Mouse (Mus musculus): ENCODE results near the gene Tenm4. TPM values are rescaled to one million over a fixed set of nuclear protein-coding genes. Genes with fewer than 3 reads are reported as not detected.

Tenm4 gene
- polyA plus RNA-seq, 1 experiment from 2014 or later: 9.2 TPM

- no peaks in the 10 kb centered on the region for H3K9me3 ChIP-seq (ENCODE audit: control insufficient read depth, low read length)
- ATAC-seq (ENCODE audit: insufficient number of reproducible peaks, insufficient read depth, low FRiP score, low read depth): no peak
- WGBS: 82% methylated on average over 11 of the region's 11 CpGs
- no peak overlapping the region for H3K4me3 ChIP-seq (ENCODE audit: control insufficient read depth in 1 of 2, insufficient read depth in 1 of 2, low read depth in 1 of 2, low read length in 2 of 2)
- no peak overlapping the region for H3K27ac ChIP-seq (replicated peaks in 1 of 2; ENCODE audit: control insufficient read depth in 1 of 2, insufficient read depth in 1 of 2, low read depth in 2 of 2, low read length in 2 of 2)
- no peak overlapping the region for H3K4me2 ChIP-seq (ENCODE audit: low read length)
- no peaks in the 10 kb centered on the region for H3K36me3 ChIP-seq (ENCODE audit: control insufficient read depth, insufficient read depth, low read length)
- H3K4me1 ChIP-seq (ENCODE audit: control insufficient read depth in 2 of 2, insufficient read depth in 2 of 2, low read length in 2 of 2): no peaks in the 10 kb centered on the region
- H3K27me3 ChIP-seq (ENCODE audit: control insufficient read depth, insufficient read depth, low read length): no peaks in the 10 kb centered on the region
- H3K9ac ChIP-seq (ENCODE audit: low read length): no peak overlapping the region
Measured at GRCm38 (mm10) chr7:96278378-96278777, 107.3 kb downstream of the Tenm4 start.

- H3K27me3 ChIP-seq (ENCODE audit: control insufficient read depth, insufficient read depth, low read length): no peaks in the 10 kb centered on the region
Measured at GRCm38 (mm10) chr7:96280795-96281194, 109.7 kb downstream of the Tenm4 start.

GRCm38 (mm10) chr7:96290576-96290975 is 119.5 kb downstream of the Tenm4 start:
- no peaks in the 10 kb centered on the region for H3K4me1 ChIP-seq (ENCODE audit: control insufficient read depth in 2 of 2, insufficient read depth in 2 of 2, low read length in 2 of 2)
- H3K9ac ChIP-seq (ENCODE audit: low read length): no peak overlapping the region
- H3K9me3 ChIP-seq (ENCODE audit: control insufficient read depth, low read length): no peaks in the 10 kb centered on the region
- 80% methylated on average over 2 of the region's 2 CpGs for WGBS
- H3K4me2 ChIP-seq (ENCODE audit: low read length): no peak overlapping the region
- no peaks in the 10 kb centered on the region for H3K27me3 ChIP-seq (ENCODE audit: control insufficient read depth, insufficient read depth, low read length)
- no peaks in the 10 kb centered on the region for H3K36me3 ChIP-seq (ENCODE audit: control insufficient read depth, insufficient read depth, low read length)
- no peak overlapping the region for H3K27ac ChIP-seq (replicated peaks in 1 of 2; ENCODE audit: control insufficient read depth in 1 of 2, insufficient read depth in 1 of 2, low read depth in 2 of 2, low read length in 2 of 2)
- no peak overlapping the region for H3K4me3 ChIP-seq (ENCODE audit: control insufficient read depth in 1 of 2, insufficient read depth in 1 of 2, low read depth in 1 of 2, low read length in 2 of 2)
- ATAC-seq (ENCODE audit: insufficient number of reproducible peaks, insufficient read depth, low FRiP score, low read depth): no peak

More at GRCm38 (mm10) chr7:96280795-96281194, 109.7 kb downstream of the Tenm4 start:
- ATAC-seq (ENCODE audit: insufficient number of reproducible peaks, insufficient read depth, low FRiP score, low read depth): no peak
- Histone ChIP-seq H3K4me2 (ENCODE audit: low read length) (no peak overlapping the region), H3K9me3 (ENCODE audit: control insufficient read depth, low read length) (no peaks in the 10 kb centered on the region), H3K27ac (replicated peaks in 1 of 2; ENCODE audit: control insufficient read depth in 1 of 2, insufficient read depth in 1 of 2, low read depth in 2 of 2, low read length in 2 of 2) (no peak overlapping the region), H3K9ac (ENCODE audit: low read length) (no peak overlapping the region), H3K4me3 (ENCODE audit: control insufficient read depth in 1 of 2, insufficient read depth in 1 of 2, low read depth in 1 of 2, low read length in 2 of 2) (no peak overlapping the region), H3K4me1 (ENCODE audit: control insufficient read depth in 2 of 2, insufficient read depth in 2 of 2, low read length in 2 of 2) (no peaks in the 10 kb centered on the region), H3K36me3 (ENCODE audit: control insufficient read depth, insufficient read depth, low read length) (no peaks in the 10 kb centered on the region)
- 80% methylated on average over 4 of the region's 4 CpGs for WGBS

GRCm38 (mm10) chr7:96295959-96296358 is 124.9 kb downstream of the Tenm4 start:
- H3K4me3 ChIP-seq (ENCODE audit: control insufficient read depth in 1 of 2, insufficient read depth in 1 of 2, low read depth in 1 of 2, low read length in 2 of 2): no peak overlapping the region
- H3K9me3 ChIP-seq (ENCODE audit: control insufficient read depth, low read length): no peaks in the 10 kb centered on the region
- H3K4me1 ChIP-seq (ENCODE audit: control insufficient read depth in 2 of 2, insufficient read depth in 2 of 2, low read length in 2 of 2): no peaks in the 10 kb centered on the region
- WGBS: 92% methylated on average over 5 of the region's 5 CpGs
- no peaks in the 10 kb centered on the region for H3K36me3 ChIP-seq (ENCODE audit: control insufficient read depth, insufficient read depth, low read length)
- no peak overlapping the region for H3K27ac ChIP-seq (replicated peaks in 1 of 2; ENCODE audit: control insufficient read depth in 1 of 2, insufficient read depth in 1 of 2, low read depth in 2 of 2, low read length in 2 of 2)
- H3K9ac ChIP-seq (ENCODE audit: low read length): no peak overlapping the region
- ATAC-seq (ENCODE audit: insufficient number of reproducible peaks, insufficient read depth, low FRiP score, low read depth): no peak
- H3K4me2 ChIP-seq (ENCODE audit: low read length): no peak overlapping the region
- no peaks in the 10 kb centered on the region for H3K27me3 ChIP-seq (ENCODE audit: control insufficient read depth, insufficient read depth, low read length)

GRCm38 (mm10) chr7:96300826-96301397 is 129.9 kb downstream of the Tenm4 start:
- H3K4me3 ChIP-seq (ENCODE audit: control insufficient read depth in 1 of 2, insufficient read depth in 1 of 2, low read depth in 1 of 2, low read length in 2 of 2): no peak overlapping the region
- H3K9me3 ChIP-seq (ENCODE audit: control insufficient read depth, low read length): no peaks in the 10 kb centered on the region

GRCm38 (mm10) chr7:96301813-96302212 is 130.8 kb downstream of the Tenm4 start:
- no peak overlapping the region for H3K4me2 ChIP-seq (ENCODE audit: low read length)
- H3K9me3 ChIP-seq (ENCODE audit: control insufficient read depth, low read length): no peaks in the 10 kb centered on the region
- ATAC-seq (ENCODE audit: insufficient number of reproducible peaks, insufficient read depth, low FRiP score, low read depth): no peak
- H3K27me3 ChIP-seq (ENCODE audit: control insufficient read depth, insufficient read depth, low read length): no peaks in the 10 kb centered on the region
- H3K4me3 ChIP-seq (ENCODE audit: control insufficient read depth in 1 of 2, insufficient read depth in 1 of 2, low read depth in 1 of 2, low read length in 2 of 2): no peak overlapping the region
- no peak overlapping the region for H3K27ac ChIP-seq (replicated peaks in 1 of 2; ENCODE audit: control insufficient read depth in 1 of 2, insufficient read depth in 1 of 2, low read depth in 2 of 2, low read length in 2 of 2)
- H3K4me1 ChIP-seq (ENCODE audit: control insufficient read depth in 2 of 2, insufficient read depth in 2 of 2, low read length in 2 of 2): peaks cover 4 to 5% of the 10 kb centered on the region in 2 experiments; a peak in 2 of 4 replicates
- 30% methylated on average over 3 of the region's 3 CpGs for WGBS
- H3K9ac ChIP-seq (ENCODE audit: low read length): no peak overlapping the region
- H3K36me3 ChIP-seq (ENCODE audit: control insufficient read depth, insufficient read depth, low read length): no peaks in the 10 kb centered on the region

More at GRCm38 (mm10) chr7:96300826-96301397, 129.9 kb downstream of the Tenm4 start:
- no peak overlapping the region for H3K27ac ChIP-seq (replicated peaks in 1 of 2; ENCODE audit: control insufficient read depth in 1 of 2, insufficient read depth in 1 of 2, low read depth in 2 of 2, low read length in 2 of 2)
- ATAC-seq (ENCODE audit: insufficient number of reproducible peaks, insufficient read depth, low FRiP score, low read depth): no peak
- H3K4me1 ChIP-seq (ENCODE audit: control insufficient read depth in 2 of 2, insufficient read depth in 2 of 2, low read length in 2 of 2): peaks cover 4 to 5% of the 10 kb centered on the region in 2 experiments; a peak in 2 of 4 replicates
- H3K9ac ChIP-seq (ENCODE audit: low read length): no peak overlapping the region
- H3K4me2 ChIP-seq (ENCODE audit: low read length): no peak overlapping the region
- H3K36me3 ChIP-seq (ENCODE audit: control insufficient read depth, insufficient read depth, low read length): no peaks in the 10 kb centered on the region
- H3K27me3 ChIP-seq (ENCODE audit: control insufficient read depth, insufficient read depth, low read length): no peaks in the 10 kb centered on the region
- WGBS: 76% methylated on average over 8 of the region's 8 CpGs

- Histone ChIP-seq H3K9ac (ENCODE audit: low read length) (no peak overlapping the region), H3K4me2 (ENCODE audit: low read length) (no peak overlapping the region), H3K4me3 (ENCODE audit: control insufficient read depth in 1 of 2, insufficient read depth in 1 of 2, low read depth in 1 of 2, low read length in 2 of 2) (no peak overlapping the region), H3K4me1 (ENCODE audit: control insufficient read depth in 2 of 2, insufficient read depth in 2 of 2, low read length in 2 of 2) (peaks cover 4 to 5% of the 10 kb centered on the region in 2 experiments; a peak in 2 of 4 replicates), H3K27ac (replicated peaks in 1 of 2; ENCODE audit: control insufficient read depth in 1 of 2, insufficient read depth in 1 of 2, low read depth in 2 of 2, low read length in 2 of 2) (no peak overlapping the region), H3K27me3 (ENCODE audit: control insufficient read depth, insufficient read depth, low read length) (no peaks in the 10 kb centered on the region), H3K9me3 (ENCODE audit: control insufficient read depth, low read length) (no peaks in the 10 kb centered on the region), H3K36me3 (ENCODE audit: control insufficient read depth, insufficient read depth, low read length) (no peaks in the 10 kb centered on the region)
- ATAC-seq (ENCODE audit: insufficient number of reproducible peaks, insufficient read depth, low FRiP score, low read depth): no peak
- 4% methylated on average over 2 of the region's 2 CpGs for WGBS
Measured at GRCm38 (mm10) chr7:96303963-96304362, 132.9 kb downstream of the Tenm4 start.
